Mouse (Mus musculus) olfactory bulb, adult 2 months (tissue): ENCODE measurements around the gene Racgap1.

ENCODE experiments used
- CTCF ChIP-seq: fragments of 200-500 bp; IDR thresholded peaks from 2 replicates; pipeline ENCODE4 v1.5.1; 2012; ENCODE audit warnings: low read depth, mild to moderate bottlenecking, low read length, moderate library complexity; ENCODE audit not compliant: insufficient read depth
- POLR2A ChIP-seq: fragments of 200-500 bp; IDR thresholded peaks from 2 replicates; pipeline ENCODE4 v1.6.1; 2012; ENCODE audit warnings: mild to moderate bottlenecking, low read depth, low read length, moderate library complexity; ENCODE audit not compliant: insufficient read depth

DNA sequence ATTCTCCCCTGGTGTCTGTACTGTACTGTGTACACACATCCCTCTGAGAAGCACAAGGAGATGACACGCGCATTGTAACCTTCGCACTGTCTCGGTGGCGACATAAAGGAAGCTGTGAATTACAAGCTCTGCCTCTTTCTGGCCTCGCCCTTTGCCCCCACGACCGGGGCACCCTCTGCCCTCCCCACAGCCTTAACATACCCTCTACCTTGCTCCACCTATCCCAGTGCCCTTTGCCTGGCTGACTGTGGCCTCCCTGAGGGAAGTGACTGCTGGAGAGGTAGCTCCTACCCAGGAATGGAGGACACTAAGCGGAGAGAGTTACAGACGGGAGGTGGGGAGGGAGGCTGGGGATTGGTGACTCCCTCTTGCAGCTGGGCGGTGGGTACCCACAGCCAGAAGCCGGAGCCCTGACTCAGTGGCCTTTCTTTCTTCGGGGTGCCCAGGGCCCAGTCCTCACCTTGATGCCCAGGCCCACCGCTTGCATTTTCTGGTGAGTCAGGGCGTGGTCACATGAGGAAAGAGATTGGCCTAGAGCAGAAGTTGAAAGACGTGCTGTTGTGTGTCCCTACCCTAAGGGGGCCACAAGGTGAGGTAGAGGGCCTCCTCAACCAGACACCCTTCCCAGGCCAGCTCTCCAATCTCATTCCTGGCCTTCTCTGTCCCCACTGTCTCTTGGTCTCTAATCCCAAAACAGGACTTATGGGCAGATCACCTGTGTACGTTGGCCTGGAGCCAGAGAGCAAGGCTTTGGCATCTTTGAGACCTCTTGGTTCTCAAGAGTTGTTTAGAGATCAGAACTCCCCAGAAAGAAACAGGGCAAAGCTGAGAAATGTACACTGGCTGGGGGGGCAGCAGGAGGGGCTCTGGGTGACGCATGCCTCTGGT, 49.0 kb upstream of the Racgap1 start:
- TF ChIP-seq CTCF (no peak), POLR2A (no peak)
